Mouse (Mus musculus) midbrain, postnatal 0 days (tissue): ENCODE data around the gene Nsf. TPM values are rescaled to one million over a fixed set of nuclear protein-coding genes. Genes with fewer than 3 reads are reported as not detected.

ENCODE experiments used
- ATAC-seq: fragments of 200-750 bp; cut with Nextera tagmentation; 2 replicates; pipeline ENCODE4 v1.8.0; 2017; ENCODE audit warnings: moderate number of reproducible peaks, mild to moderate bottlenecking, moderate TSS enrichment, moderate library complexity; ENCODE audit not compliant: low FRiP score
- DNase-seq: peaks from one replicate; pipeline ENCODE4 v3.0.0-alpha.2; 2015; ENCODE audit warnings: low spot score
- H3K27ac ChIP-seq: fragments of 300-500 bp; sonication (generic); 2 replicates; pipeline ENCODE4 v1.5.1; 2014; ENCODE audit warnings: low read depth, mild to moderate bottlenecking, low read length, mixed read lengths
- H3K27me3 ChIP-seq: fragments of 300-500 bp; sonication (generic); 2 replicates; pipeline ENCODE4 v1.6.1; 2014; ENCODE audit warnings: low read length, control low read depth, mixed read lengths; ENCODE audit not compliant: insufficient read depth
- H3K36me3 ChIP-seq: fragments of 300-500 bp; sonication (generic); 2 replicates; pipeline ENCODE4 v1.6.1; 2014; ENCODE audit warnings: low read length, control low read depth, mixed read lengths; ENCODE audit not compliant: insufficient read depth
- H3K4me1 ChIP-seq: fragments of 300-500 bp; sonication (generic); 2 replicates; pipeline ENCODE4 v1.6.1; 2014; ENCODE audit warnings: mild to moderate bottlenecking, control low read depth, antibody characterized with exemption, low read length, mixed read lengths; ENCODE audit not compliant: insufficient read depth
- H3K4me2 ChIP-seq: fragments of 300-500 bp; sonication (generic); 2 replicates; pipeline ENCODE4 v1.6.1; 2014; ENCODE audit warnings: low read depth, mild to moderate bottlenecking, low read length, mixed read lengths; ENCODE audit not compliant: poor library complexity, severe bottlenecking
- H3K4me3 ChIP-seq: fragments of 300-500 bp; sonication (generic); 2 replicates; pipeline ENCODE4 v1.5.1; 2014; ENCODE audit warnings: low read depth, mild to moderate bottlenecking, low read length, moderate library complexity
- H3K9ac ChIP-seq: fragments of 300-500 bp; sonication (generic); replicated peaks from 2 replicates; pipeline ENCODE4 v1.6.1; 2014; ENCODE audit warnings: mild to moderate bottlenecking, low read length, moderate library complexity, mixed read lengths; ENCODE audit not compliant: poor library complexity, severe bottlenecking
- H3K9me3 ChIP-seq: fragments of 300-500 bp; sonication (generic); 2 replicates; pipeline ENCODE4 v1.6.1; 2016; ENCODE audit warnings: low read length, control low read depth
- CTCF ChIP-seq: IDR thresholded peaks from 2 replicates; pipeline ENCODE4 v1.5.1; 2016; ENCODE audit warnings: antibody characterized with exemption, mild to moderate bottlenecking
- WGBS: fragments of 180-500 bp; shearing (Covaris S2); extraction: QIAGEN DNeasy Blood & Tissue Kit; methylation state at CpG from one replicate; pipeline ENCODE4 v1.1.7; 2014; 5-methylcytosine and 5-hydroxymethylcytosine counted together
- polyA plus RNA-seq: library from polyadenylated mRNA; unstranded; fragments of >200 nt; fragmentation: Nextera tagmentation; extraction: Ambion mirVana; gene quantifications from 2 replicates; pipeline ENCODE4 v1.2.1, GENCODE M21; 2015
- total RNA-seq: library from RNA; depleted of rRNA; stranded (reverse); fragments of >200 nt; gene quantifications from 2 replicates; pipeline ENCODE4 v1.2.3, GENCODE M21; 2014

Gene Nsf
- total and polyA plus RNA-seq, 2 experiments from 2014 or later = 167 to 272 TPM

GRCm38 (mm10) chr11:103979381-103979780 lies 25.5 kb upstream of the Nsf start:
- Histone ChIP-seq H3K9me3 (no peaks in the 10 kb centered on the region), H3K4me2 (no peak overlapping the region), H3K27ac (no peak overlapping the region), H3K27me3 (no peaks in the 10 kb centered on the region), H3K9ac (no peak overlapping the region), H3K4me3 (no peak overlapping the region), H3K36me3 (peaks cover 50% of the 10 kb centered on the region), H3K4me1 (no peaks in the 10 kb centered on the region)
- 91% methylated on average over 4 of the region's 4 CpGs for WGBS
- no peak for TF ChIP-seq CTCF
- DNase-seq (no peak), ATAC-seq (no peak)

- H3K4me2 ChIP-seq = no peak overlapping the region
- H3K4me3 ChIP-seq = no peak overlapping the region
- DNase-seq (no peak), ATAC-seq (no peak)
- no peak overlapping the region; the same call in 1 of the 2 replicates for H3K9ac ChIP-seq
- H3K4me1 ChIP-seq = peaks cover 5% of the 10 kb centered on the region; the same call in 1 of the 2 replicates
- no peak overlapping the region for H3K27ac ChIP-seq
- 86% methylated on average over 3 of the region's 3 CpGs for WGBS
- TF ChIP-seq CTCF = no peak
- no peaks in the 10 kb centered on the region for H3K27me3 ChIP-seq
- H3K9me3 ChIP-seq = no peaks in the 10 kb centered on the region
- H3K36me3 ChIP-seq = peaks cover 34% of the 10 kb centered on the region
These were observed 17.0 kb upstream of the Nsf start for GRCm38 (mm10) chr11:103970876-103971275.

GRCm38 (mm10) chr11:103969278-103969677 lies 15.4 kb upstream of the Nsf start:
- no peak for ATAC-seq
- Histone ChIP-seq H3K4me2 (no peak overlapping the region), H3K36me3 (peaks cover 24% of the 10 kb centered on the region), H3K9ac (no peak overlapping the region), H3K4me1 (peaks cover 5% of the 10 kb centered on the region; the same call in 1 of the 2 replicates), H3K27me3 (no peaks in the 10 kb centered on the region), H3K9me3 (no peaks in the 10 kb centered on the region), H3K4me3 (no peak overlapping the region), H3K27ac (no peak overlapping the region)
- no peak for TF ChIP-seq CTCF
- no peak for DNase-seq
- WGBS = 93% methylated on average over 5 of the region's 5 CpGs

GRCm38 (mm10) chr11:103967106-103967735 lies 13.4 kb upstream of the Nsf start:
- peak overlapping the region; percentile 85 for H3K4me3 ChIP-seq
- H3K4me1 ChIP-seq = peaks cover 5% of the 10 kb centered on the region; the same call in 1 of the 2 replicates
- peak overlapping the region; percentile 73 for H3K4me2 ChIP-seq
- H3K27me3 ChIP-seq = no peaks in the 10 kb centered on the region
- H3K36me3 ChIP-seq = peaks cover 12% of the 10 kb centered on the region; the same call in 1 of the 2 replicates
- ATAC-seq (peak; percentile 1; the same call in 1 of the 2 replicates), DNase-seq (peak; percentile 27)
- peak overlapping the region; percentile 95 for H3K27ac ChIP-seq
- peak overlapping the region; percentile 85 for H3K9ac ChIP-seq
- no peak for TF ChIP-seq CTCF
- H3K9me3 ChIP-seq = no peaks in the 10 kb centered on the region
- WGBS = 1% methylated on average over 20 of the region's 20 CpGs

GRCm38 (mm10) chr11:103956866-103957265 lies 3.0 kb upstream of the Nsf start:
- DNase-seq (no peak), ATAC-seq (no peak)
- H3K27ac ChIP-seq = no peak overlapping the region
- no peak for TF ChIP-seq CTCF
- H3K36me3 ChIP-seq = no peaks in the 10 kb centered on the region
- WGBS = 89% methylated on average over 4 of the region's 4 CpGs
- no peak overlapping the region for H3K4me3 ChIP-seq
- no peak overlapping the region for H3K4me2 ChIP-seq
- peaks cover 3% of the 10 kb centered on the region; the same call in 1 of the 2 replicates for H3K4me1 ChIP-seq
- H3K27me3 ChIP-seq = no peaks in the 10 kb centered on the region
- no peaks in the 10 kb centered on the region for H3K9me3 ChIP-seq
- no peak overlapping the region for H3K9ac ChIP-seq
